Mouse (Mus musculus) kidney, adult 2 months (tissue): Measurements from ENCODE around the gene Gpx4. TPM values are rescaled to one million over a fixed set of nuclear protein-coding genes. Genes with fewer than 3 reads are reported as not detected.
"Not testable (repeated sequence)": the region's sequence is repeated elsewhere in the genome, so short reads cannot be mapped to it uniquely, and the experiment has no call there.

Experiments used
- DNase-seq: peaks from one replicate; pipeline ENCODE4 v3.0.0; 2021
- H3K27ac ChIP-seq: fragments of 200-500 bp; 2 replicates; pipeline ENCODE4 v1.5.1; 2012; ENCODE audit warnings: low read depth, low read length, control low read depth, inconsistent platforms; ENCODE audit not compliant: insufficient read depth
- H3K27me3 ChIP-seq: fragments of 200-500 bp; replicated peaks from 2 replicates; pipeline ENCODE4 v1.6.1; 2012; ENCODE audit warnings: mild to moderate bottlenecking, moderate library complexity, low read length, inconsistent platforms; ENCODE audit not compliant: control insufficient read depth, insufficient read depth
- H3K36me3 ChIP-seq: fragments of 200-500 bp; 2 replicates; pipeline ENCODE4 v1.6.1; 2012; ENCODE audit warnings: mild to moderate bottlenecking, moderate library complexity, low read length, inconsistent platforms; ENCODE audit not compliant: control insufficient read depth, insufficient read depth
- H3K4me1 ChIP-seq: fragments of 200-500 bp; 2 replicates; pipeline ENCODE4 v1.6.1; 2011; ENCODE audit warnings: low read length; ENCODE audit not compliant: control insufficient read depth, insufficient read depth
- H3K4me3 ChIP-seq: fragments of 200-500 bp; 2 replicates; pipeline ENCODE4 v1.5.1; 2011; ENCODE audit warnings: mild to moderate bottlenecking, low read depth, low read length, control low read depth; ENCODE audit not compliant: insufficient read depth
- CTCF ChIP-seq: fragments of 200-500 bp; conservative IDR thresholded peaks from 2 replicates; pipeline ENCODE4 v1.5.1; 2011; ENCODE audit warnings: low read depth, mild to moderate bottlenecking, control low read depth, low read length, moderate library complexity, mixed read lengths; ENCODE audit not compliant: insufficient read depth, insufficient read length
- POLR2A ChIP-seq: fragments of 200-500 bp; IDR thresholded peaks from one replicate; pipeline ENCODE4 v1.6.1; 2011; ENCODE audit warnings: low read depth, low read length, control low read depth
- WGBS: fragments of 180-500 bp; shearing (Covaris S2); methylation state at CpG from one replicate; pipeline ENCODE4 v1.1.7; 2018; 5-methylcytosine and 5-hydroxymethylcytosine counted together
- polyA plus RNA-seq: library from polyadenylated mRNA; depleted of rRNA; stranded (reverse); fragments of >200 nt; gene quantifications from 2 replicates; pipeline ENCODE4 v1.2.3, GENCODE M21; 2012

Gpx4 gene
- polyA plus RNA-seq, 1 experiment, result 1,431 TPM

DNA sequence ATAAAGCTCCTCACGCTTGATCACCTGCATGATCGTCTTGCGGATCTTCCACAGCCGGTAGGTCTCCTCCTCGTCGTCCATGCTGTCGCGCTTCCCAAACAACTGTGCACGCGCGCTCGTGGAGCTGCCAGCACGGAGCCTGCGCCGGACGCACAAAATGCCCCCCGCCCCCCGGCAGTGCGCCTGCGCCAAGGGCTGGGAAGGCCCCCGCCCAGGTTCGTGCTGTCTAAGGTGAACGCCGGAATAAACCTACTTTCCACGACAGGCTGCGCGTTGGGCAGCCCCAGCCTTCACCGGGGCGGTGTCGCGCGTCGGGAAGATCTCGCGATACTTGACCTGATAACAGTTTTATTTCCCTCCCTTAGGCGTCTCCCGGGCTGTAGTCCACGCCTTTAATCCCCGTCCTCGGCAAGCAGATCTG lies 7.4 kb upstream of the Gpx4 start, which contains the start of gene Polr2e:
Gene Polr2e (minus strand): TSS at position 237 of the 421 bp plus-strand sequence.
- peak; percentile 57 for TF ChIP-seq POLR2A
- no peak for TF ChIP-seq CTCF
- under 1% methylated on average over 40 of the region's 40 CpGs for whole genome bisulfite sequencing
- H3K36me3 ChIP-seq, result no peaks in the 10 kb centered on the region; the same call in 1 of the 2 replicates
- peak; percentile 99 for DNase-seq
- peak within 1 kb of the TSS; percentile 73 for H3K4me3 ChIP-seq
- no peaks in the 10 kb centered on the region for H3K27me3 ChIP-seq
- H3K27ac ChIP-seq, result no peak within 1 kb of the TSS
- H3K4me1 ChIP-seq, result peaks cover 6% of the 10 kb centered on the region; the same call in 1 of the 2 replicates

DNA sequence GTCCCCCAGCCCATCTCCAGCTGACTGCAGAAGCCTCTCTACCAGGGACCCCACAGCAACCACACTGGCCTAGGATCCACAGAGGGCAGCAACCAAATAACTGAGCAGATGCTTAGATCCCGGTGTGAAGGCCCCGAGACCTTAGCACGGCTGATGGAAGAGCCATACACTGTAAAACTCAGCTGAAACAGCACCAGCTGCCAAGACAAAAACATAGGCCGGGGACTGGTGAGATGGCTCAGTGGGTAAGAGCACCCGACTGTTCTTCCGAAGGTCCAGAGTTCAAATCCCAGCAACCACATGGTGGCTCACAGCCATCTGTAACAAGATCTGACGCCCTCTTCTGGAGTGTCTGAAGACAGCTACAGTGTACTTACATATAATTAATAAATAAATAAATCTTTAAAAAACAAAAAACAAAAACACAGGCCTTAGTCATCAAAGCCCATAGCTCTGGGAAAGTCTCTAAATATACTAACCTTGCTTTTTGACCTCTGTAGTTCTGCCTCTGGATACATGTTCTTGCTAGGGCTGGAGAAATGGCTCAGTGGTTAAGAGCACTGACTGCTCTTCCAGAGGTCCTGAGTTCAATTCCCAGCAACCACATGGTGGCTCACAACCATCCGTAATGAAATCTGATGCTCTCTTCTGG lies 5.4 kb upstream of the Gpx4 start:
- 75% methylated on average over 8 of the region's 8 CpGs for WGBS
- H3K27ac ChIP-seq, H3K36me3 ChIP-seq, H3K27me3 ChIP-seq, H3K4me1 ChIP-seq, DNase-seq, H3K4me3 ChIP-seq: not testable (repeated sequence)

DNA sequence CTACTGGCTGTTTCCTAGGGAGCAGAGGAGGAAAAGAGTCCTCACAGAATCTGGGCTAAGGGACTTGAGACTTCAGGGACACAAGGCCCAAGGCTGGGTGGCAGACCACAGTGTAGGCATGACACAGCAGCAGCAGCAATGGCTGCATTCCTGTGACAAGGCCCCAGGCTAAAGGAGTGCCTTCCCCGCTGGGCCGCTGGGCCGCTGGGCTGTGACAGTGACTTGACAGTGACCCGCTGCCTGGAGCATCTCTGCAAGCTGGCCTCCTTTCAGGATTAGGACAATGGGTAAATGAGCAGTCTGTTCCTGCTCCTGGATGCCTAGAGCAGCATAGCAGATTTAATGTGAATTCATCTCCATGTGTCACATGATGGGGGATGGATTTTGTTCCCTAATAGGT lies 2.9 kb upstream of the Gpx4 start:
- Histone ChIP-seq H3K27ac (no peak overlapping the region), H3K27me3 (no peaks in the 10 kb centered on the region), H3K36me3 (no peaks in the 10 kb centered on the region), H3K4me3 (no peak overlapping the region), H3K4me1 (peaks cover 5% of the 10 kb centered on the region)
- WGBS, result 64% methylated on average over 4 of the region's 4 CpGs
- TF ChIP-seq CTCF (no peak), POLR2A (no peak)
- no peak for DNase-seq

DNA sequence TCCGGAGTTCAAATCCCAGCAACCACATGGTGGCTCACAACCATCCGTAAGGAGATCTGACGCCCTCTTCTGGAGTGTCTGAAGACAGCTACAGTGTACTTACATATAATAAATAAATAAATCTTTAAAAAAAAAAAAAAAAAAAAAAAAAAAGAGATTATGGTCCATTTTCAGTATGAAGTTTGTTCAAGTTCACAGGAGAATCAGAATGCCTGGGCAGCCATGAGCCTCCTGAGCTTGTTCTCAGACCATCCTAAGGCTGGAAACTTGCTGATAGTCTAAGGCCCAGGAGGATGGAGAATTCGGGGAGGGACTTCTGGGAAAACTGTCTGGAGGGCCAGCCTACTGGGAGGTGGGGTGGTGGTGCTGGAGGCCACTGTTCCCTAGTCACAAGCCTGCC lies 1.6 kb upstream of the Gpx4 start:
- 93% methylated on average over 4 of the region's 4 CpGs for WGBS
- H3K36me3 ChIP-seq, DNase-seq, H3K4me3 ChIP-seq, H3K4me1 ChIP-seq, H3K27me3 ChIP-seq, H3K27ac ChIP-seq: not testable (repeated sequence)

DNA sequence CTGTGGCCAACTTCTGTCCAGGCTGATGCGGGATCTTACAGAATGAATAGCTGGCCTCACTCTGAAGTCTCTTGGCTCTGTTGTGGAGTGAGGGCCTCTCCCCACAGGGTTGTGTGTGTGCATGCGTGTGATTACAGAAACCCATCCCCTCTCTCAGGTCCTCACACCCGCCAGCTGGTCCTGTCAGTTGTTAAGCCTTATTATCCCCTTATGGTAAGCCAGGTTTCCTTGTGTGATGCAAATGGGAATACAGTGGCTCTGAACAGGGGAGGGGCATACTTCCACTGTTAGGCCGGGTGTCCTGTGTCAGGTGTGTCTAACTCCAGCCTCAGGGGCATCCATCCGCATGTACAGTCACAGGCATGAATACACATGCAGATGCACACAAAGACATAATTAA lies 1.2 kb upstream of the Gpx4 start:
- Histone ChIP-seq H3K4me1 (peaks cover 13% of the 10 kb centered on the region), H3K27me3 (no peaks in the 10 kb centered on the region), H3K27ac (no peak overlapping the region), H3K4me3 (no peak overlapping the region), H3K36me3 (no peaks in the 10 kb centered on the region)
- TF ChIP-seq POLR2A, result no peak
- no peak for TF ChIP-seq CTCF
- 93% methylated on average over 5 of the region's 5 CpGs for WGBS
- no peak for DNase-seq

DNA sequence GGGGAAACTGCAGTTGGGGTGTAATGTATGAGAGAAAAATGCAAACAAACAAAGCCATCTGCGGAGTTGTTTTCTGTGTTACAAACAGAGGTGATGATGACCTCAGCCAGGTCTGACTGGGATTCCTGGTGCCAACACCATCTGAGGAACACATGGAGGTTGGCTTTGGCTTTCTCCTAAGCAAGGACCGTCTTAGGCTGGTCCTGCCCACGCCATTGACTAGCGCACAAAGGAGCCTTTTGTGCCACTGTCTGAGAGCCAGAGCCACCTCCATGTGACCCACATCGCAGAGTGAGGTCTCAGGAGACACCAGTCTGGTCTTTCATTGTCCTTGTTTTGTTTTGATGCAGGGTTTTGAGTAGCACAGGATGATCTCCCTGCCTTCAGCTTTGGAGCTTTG lies 1.4 kb downstream of the Gpx4 start:
- H3K27me3 ChIP-seq, result no peaks in the 10 kb centered on the region
- TF ChIP-seq POLR2A (no peak), CTCF (no peak)
- no peak overlapping the region; the same call in 1 of the 2 replicates for H3K27ac ChIP-seq

DNA sequence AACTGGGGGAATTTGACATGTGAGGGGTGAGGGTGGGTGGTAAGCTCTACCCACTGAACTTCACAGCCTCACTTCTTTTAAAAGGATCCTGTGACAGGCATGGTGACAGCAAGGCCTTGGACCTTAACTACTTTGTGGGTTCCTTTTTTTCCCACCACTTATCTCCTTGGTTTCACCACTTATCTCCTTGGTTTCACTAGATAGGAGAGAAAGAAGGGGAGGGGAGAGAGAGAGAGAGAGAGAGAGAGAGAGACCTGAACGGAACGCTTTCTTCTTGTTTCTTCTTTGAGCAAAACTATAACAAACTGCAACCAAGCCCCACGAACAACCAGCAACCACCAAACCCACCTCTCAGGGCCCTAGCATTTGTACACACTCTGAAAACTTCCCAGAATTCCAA lies 1.9 kb downstream of the Gpx4 start:
- H3K27ac ChIP-seq, result no peak overlapping the region

More for the DNA sequence above, 1.4 kb downstream of the Gpx4 start:
- WGBS, result 67% methylated on average over 5 of the region's 5 CpGs
- H3K4me1 ChIP-seq, result peaks cover 28% of the 10 kb centered on the region
- no peaks in the 10 kb centered on the region for H3K36me3 ChIP-seq
- H3K4me3 ChIP-seq, result no peak overlapping the region
- DNase-seq, result no peak

More for the DNA sequence above, 1.9 kb downstream of the Gpx4 start:
- WGBS, result 75% methylated on average over 3 of the region's 3 CpGs
- Histone ChIP-seq H3K4me1 (peaks cover 28% of the 10 kb centered on the region), H3K4me3 (no peak overlapping the region), H3K27me3 (no peaks in the 10 kb centered on the region), H3K36me3 (no peaks in the 10 kb centered on the region)
- TF ChIP-seq POLR2A (no peak), CTCF (no peak)
- no peak for DNase-seq
